Mouse (Mus musculus): ENCODE results near the gene Sh3bgr. TPM values are rescaled to one million over a fixed set of nuclear protein-coding genes. Genes with fewer than 3 reads are reported as not detected.
A peak's percentile ranks its signal among the peaks of the same experiment; 100 is the strongest.

Sh3bgr gene
- polyA plus RNA-seq, 1 experiment from 2014 or later = 4.6 TPM

GRCm38 (mm10) chr16:96221491-96221890, 21.2 kb downstream of the Sh3bgr start:
- Histone ChIP-seq H3K4me1 (replicated peaks) (no peaks in the 10 kb centered on the region), H3K9me3 (no peaks in the 10 kb centered on the region), H3K9ac (no peak overlapping the region), H3K36me3 (no peaks in the 10 kb centered on the region), H3K27me3 (no peaks in the 10 kb centered on the region), H3K4me3 (no peak overlapping the region), H3K27ac (replicated peaks) (no peak overlapping the region), H3K4me2 (no peak overlapping the region)
- no peak for ATAC-seq (ENCODE audit: low read depth)
- 78% methylated on average over 5 of the region's 5 CpGs for WGBS

DNA sequence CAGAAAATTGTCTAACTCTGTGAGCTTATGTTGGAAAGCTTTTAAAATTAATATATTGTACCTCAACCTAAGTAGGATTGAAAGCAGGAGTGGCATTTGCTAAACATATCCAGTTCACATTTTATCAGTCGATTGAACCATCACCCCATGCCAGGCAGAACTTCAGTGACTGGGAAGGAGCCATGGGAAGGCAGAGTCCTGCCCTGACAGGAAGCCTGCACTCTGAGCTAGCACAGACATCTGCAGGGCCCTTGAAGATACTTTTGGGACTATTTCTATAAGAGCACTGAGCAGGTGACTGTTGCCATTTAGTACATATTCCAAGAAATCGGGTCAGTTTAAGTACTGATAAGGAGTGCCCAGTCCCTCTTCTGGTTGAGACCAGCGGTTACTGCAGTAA, 21.7 kb downstream of the Sh3bgr start:
- H3K4me2 ChIP-seq = no peak overlapping the region
- no peaks in the 10 kb centered on the region for H3K27me3 ChIP-seq
- no peaks in the 10 kb centered on the region for H3K4me1 ChIP-seq (replicated peaks)
- no peak overlapping the region for H3K9ac ChIP-seq
- H3K36me3 ChIP-seq = no peaks in the 10 kb centered on the region
- 88% methylated on average over 3 of the region's 3 CpGs for WGBS
- H3K9me3 ChIP-seq = no peaks in the 10 kb centered on the region
- no peak overlapping the region for H3K4me3 ChIP-seq
- no peak overlapping the region for H3K27ac ChIP-seq (replicated peaks)
- ATAC-seq (ENCODE audit: low read depth) = no peak

- ATAC-seq (ENCODE audit: low read depth) = no peak
- Histone ChIP-seq H3K9me3 (no peaks in the 10 kb centered on the region), H3K27me3 (no peaks in the 10 kb centered on the region), H3K4me2 (no peak overlapping the region), H3K4me3 (no peak overlapping the region), H3K27ac (replicated peaks) (no peak overlapping the region), H3K36me3 (no peaks in the 10 kb centered on the region), H3K4me1 (replicated peaks) (no peaks in the 10 kb centered on the region), H3K9ac (no peak overlapping the region)
- 76% methylated on average over 1 of the region's 1 CpGs for WGBS
Observed at GRCm38 (mm10) chr16:96222452-96222851, 22.2 kb downstream of the Sh3bgr start.

GRCm38 (mm10) chr16:96228438-96228837, 28.2 kb downstream of the Sh3bgr start:
- Histone ChIP-seq H3K4me1 (replicated peaks) (no peaks in the 10 kb centered on the region; the same call in 1 of the 2 replicates), H3K4me2 (no peak overlapping the region), H3K9ac (no peak overlapping the region), H3K36me3 (no peaks in the 10 kb centered on the region), H3K9me3 (no peaks in the 10 kb centered on the region), H3K4me3 (no peak overlapping the region), H3K27me3 (no peaks in the 10 kb centered on the region), H3K27ac (replicated peaks) (no peak overlapping the region)
- 76% methylated on average over 13 of the region's 13 CpGs for WGBS
- ATAC-seq (ENCODE audit: low read depth) = no peak

GRCm38 (mm10) chr16:96229044-96229555, 28.9 kb downstream of the Sh3bgr start:
- ATAC-seq (ENCODE audit: low read depth) = no peak
- H3K27ac ChIP-seq (replicated peaks) = no peak overlapping the region
- H3K4me2 ChIP-seq = no peak overlapping the region
- H3K27me3 ChIP-seq = no peaks in the 10 kb centered on the region
- H3K9ac ChIP-seq = no peak overlapping the region
- H3K36me3 ChIP-seq = no peaks in the 10 kb centered on the region
- no peaks in the 10 kb centered on the region for H3K9me3 ChIP-seq
- no peak overlapping the region for H3K4me3 ChIP-seq
- 51% methylated on average over 8 of the region's 8 CpGs for whole genome bisulfite sequencing
- H3K4me1 ChIP-seq (replicated peaks) = no peaks in the 10 kb centered on the region; the same call in 1 of the 2 replicates

GRCm38 (mm10) chr16:96230411-96230810, 30.2 kb downstream of the Sh3bgr start:
- H3K4me1 ChIP-seq (replicated peaks) = peaks cover 2% of the 10 kb centered on the region; the same call in 1 of the 2 replicates
- H3K27me3 ChIP-seq = no peaks in the 10 kb centered on the region
- H3K9me3 ChIP-seq = no peaks in the 10 kb centered on the region
- no peak overlapping the region for H3K9ac ChIP-seq
- peak; percentile 74; the same call in 1 of the 2 replicates for ATAC-seq (ENCODE audit: low read depth)
- 33% methylated on average over 11 of the region's 11 CpGs for WGBS
- H3K4me2 ChIP-seq = no peak overlapping the region
- H3K36me3 ChIP-seq = no peaks in the 10 kb centered on the region
- H3K27ac ChIP-seq (replicated peaks) = no peak overlapping the region
- no peak overlapping the region for H3K4me3 ChIP-seq

- no peak overlapping the region for H3K4me2 ChIP-seq
- no peak overlapping the region for H3K9ac ChIP-seq
- H3K4me3 ChIP-seq = no peak overlapping the region
- no peak for ATAC-seq (ENCODE audit: low read depth)
- WGBS = 93% methylated on average over 4 of the region's 4 CpGs
- H3K9me3 ChIP-seq = no peaks in the 10 kb centered on the region
- H3K4me1 ChIP-seq (replicated peaks) = peaks cover 7% of the 10 kb centered on the region; the same call in 1 of the 2 replicates
- no peaks in the 10 kb centered on the region for H3K27me3 ChIP-seq
- no peak overlapping the region for H3K27ac ChIP-seq (replicated peaks)
- H3K36me3 ChIP-seq = no peaks in the 10 kb centered on the region
Observed at GRCm38 (mm10) chr16:96231251-96231650, 31.0 kb downstream of the Sh3bgr start.

DNA sequence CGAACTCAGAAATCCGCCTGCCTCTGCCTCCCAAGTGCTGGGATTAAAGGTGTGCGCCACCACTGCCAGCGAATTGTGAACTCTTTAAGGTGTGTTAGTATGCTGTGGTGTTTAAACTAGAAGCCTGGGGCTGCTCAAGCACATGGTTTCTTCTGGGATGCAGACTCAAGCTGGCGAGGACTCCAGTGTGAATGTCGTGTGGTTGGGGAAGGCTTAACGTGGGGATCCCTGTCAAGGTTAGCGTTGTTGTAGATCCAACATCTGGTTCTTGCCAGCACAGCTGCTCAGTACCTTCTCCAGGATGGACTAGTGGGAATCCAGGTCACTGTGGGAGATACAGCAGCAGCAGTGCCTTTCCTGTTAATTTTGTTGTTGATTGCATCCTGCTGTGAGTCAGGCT, 31.7 kb downstream of the Sh3bgr start:
- H3K9ac ChIP-seq = no peak overlapping the region

DNA sequence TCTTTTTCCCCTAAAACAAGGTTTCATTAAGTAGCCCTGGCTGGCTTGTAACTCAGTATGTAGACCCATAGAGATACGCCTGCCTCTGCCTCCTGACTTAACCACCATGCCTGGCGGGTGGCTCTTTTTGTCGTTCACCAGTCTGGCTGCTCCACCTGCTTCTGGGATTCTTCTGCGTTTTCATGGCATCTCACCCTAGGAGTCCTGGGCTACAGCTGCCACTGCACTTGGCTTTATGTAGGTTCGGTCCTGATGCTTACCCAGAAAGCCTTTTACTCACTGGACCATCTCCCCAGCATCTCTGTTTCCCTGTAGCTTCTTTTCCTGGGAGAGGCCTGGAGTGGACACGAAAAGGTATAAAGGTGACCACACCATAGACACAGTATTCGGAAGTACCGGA, 33.7 kb downstream of the Sh3bgr start:
- H3K4me2 ChIP-seq = no peak overlapping the region
- no peaks in the 10 kb centered on the region for H3K27me3 ChIP-seq
- H3K27ac ChIP-seq (replicated peaks) = no peak overlapping the region
- peaks cover 7% of the 10 kb centered on the region; the same call in 1 of the 2 replicates for H3K4me1 ChIP-seq (replicated peaks)
- no peaks in the 10 kb centered on the region for H3K9me3 ChIP-seq
- H3K9ac ChIP-seq = no peak overlapping the region
- no peaks in the 10 kb centered on the region for H3K36me3 ChIP-seq
- 89% methylated on average over 8 of the region's 8 CpGs for WGBS
- ATAC-seq (ENCODE audit: low read depth) = no peak
- H3K4me3 ChIP-seq = no peak overlapping the region

More for the DNA sequence above, 31.7 kb downstream of the Sh3bgr start:
- Histone ChIP-seq H3K4me3 (no peak overlapping the region), H3K27ac (replicated peaks) (no peak overlapping the region), H3K4me2 (no peak overlapping the region), H3K27me3 (no peaks in the 10 kb centered on the region), H3K9me3 (no peaks in the 10 kb centered on the region), H3K36me3 (no peaks in the 10 kb centered on the region), H3K4me1 (replicated peaks) (peaks cover 7% of the 10 kb centered on the region; the same call in 1 of the 2 replicates)
- 91% methylated on average over 8 of the region's 8 CpGs for WGBS
- ATAC-seq (ENCODE audit: low read depth) = no peak

GRCm38 (mm10) chr16:96235366-96235970, 35.2 kb downstream of the Sh3bgr start, which contains the start of gene B3galt5:
TSS of gene B3galt5 (plus strand) at chr16:96235801.
- ATAC-seq (ENCODE audit: low read depth) = no peak
- Histone ChIP-seq H3K36me3 (no peaks in the 10 kb centered on the region), H3K27me3 (no peaks in the 10 kb centered on the region), H3K27ac (replicated peaks) (peak within 1 kb of the TSS; percentile 40; the same call in 1 of the 2 replicates), H3K4me3 (no peak within 1 kb of the TSS), H3K4me1 (replicated peaks) (peaks cover 7% of the 10 kb centered on the region; the same call in 1 of the 2 replicates), H3K9ac (no peak within 1 kb of the TSS; the same call in 1 of the 2 replicates), H3K4me2 (peak within 1 kb of the TSS; percentile 36), H3K9me3 (no peaks in the 10 kb centered on the region)
- WGBS = 58% methylated on average over 17 of the region's 17 CpGs

GRCm38 (mm10) chr16:96244496-96244895, 44.2 kb downstream of the Sh3bgr start:
- no peak for ATAC-seq (ENCODE audit: low read depth)
- H3K9ac ChIP-seq = no peak overlapping the region
- no peak overlapping the region for H3K4me3 ChIP-seq
- no peak overlapping the region for H3K4me2 ChIP-seq
- H3K27me3 ChIP-seq = no peaks in the 10 kb centered on the region
- no peaks in the 10 kb centered on the region for H3K36me3 ChIP-seq
- no peak overlapping the region for H3K27ac ChIP-seq (replicated peaks)
- WGBS = 91% methylated on average over 6 of the region's 6 CpGs
- H3K4me1 ChIP-seq (replicated peaks) = no peaks in the 10 kb centered on the region
- 0 out of 2 replicates have a peak, but pooled peaks cover 4% of the 10 kb centered on the region for H3K9me3 ChIP-seq

- H3K9ac ChIP-seq = no peak overlapping the region
- no peak overlapping the region for H3K27ac ChIP-seq (replicated peaks)
- no peak for ATAC-seq (ENCODE audit: low read depth)
- H3K36me3 ChIP-seq = no peaks in the 10 kb centered on the region
- H3K9me3 ChIP-seq = 0 out of 2 replicates have a peak, but pooled peaks cover 4% of the 10 kb centered on the region
- no peak overlapping the region for H3K4me2 ChIP-seq
- H3K27me3 ChIP-seq = no peaks in the 10 kb centered on the region
- H3K4me1 ChIP-seq (replicated peaks) = no peaks in the 10 kb centered on the region
- H3K4me3 ChIP-seq = no peak overlapping the region
- 77% methylated on average over 7 of the region's 7 CpGs for WGBS
Observed at GRCm38 (mm10) chr16:96249635-96250034, 49.4 kb downstream of the Sh3bgr start.
